24 mouse cellular contexts compared by ENCODE assay signal in the genomic region with DNA sequence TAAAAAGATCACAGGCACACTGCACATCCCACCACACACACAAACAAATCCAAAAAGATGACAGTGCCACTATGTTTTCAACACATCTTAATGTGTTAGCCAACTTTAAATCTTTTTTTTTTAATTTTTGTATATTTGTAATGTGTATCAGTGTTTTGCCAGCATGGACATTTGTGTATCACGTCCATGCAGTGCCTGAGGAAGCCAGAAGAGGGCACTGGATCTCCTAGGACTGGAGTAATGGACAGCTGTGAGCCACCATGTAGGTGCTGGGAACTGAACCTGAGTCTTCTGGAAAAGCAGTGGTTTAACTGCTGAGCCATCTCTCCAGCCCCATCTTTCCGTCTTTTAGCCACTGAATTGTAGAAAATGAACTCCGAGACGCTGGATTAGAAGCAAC. TPM values are rescaled to one million over a fixed set of nuclear protein-coding genes. Genes with fewer than 3 reads are reported as not detected.
DNase-seq lines count a peak whose midpoint lies in the region; ATAC-seq and TF ChIP-seq lines count a peak whose summit lies in the region.
"Had no signal": no experiment of that assay in that cellular context is flagged by ENCODE, and none has a peak within 500 bp of the region (broad histone marks: within the 10 kb centered on the region; RNA-seq: fewer than 3 reads in every experiment).

No protein-coding gene starts in this region.

- H3K9ac ChIP-seq in heart, adult 2 months (ENCODE audit: low read depth, low read length): no peak overlapping the region
- no peak overlapping the region for H3K9ac ChIP-seq in liver, postnatal 0 days (replicated peaks)
- no peak overlapping the region for H3K9ac ChIP-seq in liver, embryonic 12.5 days
- H3K9ac ChIP-seq in ES-E14 (ENCODE audit: insufficient read depth, low read depth, low read length, poor library complexity, severe bottlenecking): no peak overlapping the region
- H3K9ac ChIP-seq: hindbrain, embryonic 15.5 days; intestine, embryonic 15.5 days; liver, embryonic 13.5 days; lung, embryonic 15.5 days; neural tube, embryonic 15.5 days; stomach, embryonic 15.5 days had no signal

- DNase-seq in heart, adult 2 months: no peak
- no peak for DNase-seq in heart, postnatal 10 days
- no peak for DNase-seq in liver, postnatal 0 days
- peak; percentile 12 for DNase-seq in ES-E14 (ENCODE audit: low read depth, low spot score)
- DNase-seq in adrenal gland, postnatal 10 days: no peak
- no peak for DNase-seq in embryo, embryonic 10 days (ENCODE audit: low spot score)
- DNase-seq: adrenal gland, adult 8-10 months; cerebellum, adult 9-11 months; gastrocnemius, postnatal 36 days; kidney, adult 9 months; liver, embryonic 13.5 days had no signal

- TF ChIP-seq POLR2A in heart, adult 2 months (IDR thresholded peaks at IDR 0.05; ENCODE audit: insufficient read depth, low read depth, low read length): no peak
- TF ChIP-seq POLR2A in bone marrow, adult 2 months (IDR thresholded peaks at IDR 0.05; ENCODE audit: borderline replicate concordance, control insufficient read depth, low read depth, low read length): no peak

- TF ChIP-seq CTCF in heart, adult 2 months (IDR thresholded peaks at IDR 0.05): peak; percentile 32
- TF ChIP-seq CTCF in liver, postnatal 0 days (IDR thresholded peaks at IDR 0.05; ENCODE audit: low read depth): peak; percentile 42
- TF ChIP-seq CTCF in bone marrow, adult 2 months (IDR thresholded peaks at IDR 0.05; ENCODE audit: control insufficient read depth, insufficient read depth, low read length): 0 out of 2 replicates have a peak, but pooled peaks have one; percentile 13

- WGBS in heart, adult 2 months: 99% methylated on average over 4 of the region's 4 CpGs
- 95% methylated on average over 4 of the region's 4 CpGs for WGBS in liver, postnatal 0 days (ENCODE audit: insufficient replicate concordance)
- WGBS in liver, embryonic 12.5 days (ENCODE audit: insufficient replicate concordance): 91% methylated on average over 4 of the region's 4 CpGs
- WGBS in bone marrow, adult 2 months: 90% methylated on average over 4 of the region's 4 CpGs

- no peak for ATAC-seq in liver, postnatal 0 days
- no peak for ATAC-seq in liver, embryonic 12.5 days
- ATAC-seq: activated CD4-positive, CD25-positive, alpha-beta regulatory T cell, adult 4 months; forebrain, embryonic 16.5 days; intestine, embryonic 15.5 days; midbrain, embryonic 16.5 days had no signal

- no peak for TF ChIP-seq EP300 in heart, adult 2 months (IDR thresholded peaks at IDR 0.05; ENCODE audit: insufficient read depth, low read depth, low read length)
- TF ChIP-seq EP300 in liver, postnatal 0 days (IDR thresholded peaks at IDR 0.05; ENCODE audit: low read depth): no peak

- H3K4me1 ChIP-seq in heart, adult 2 months (ENCODE audit: control insufficient read depth, insufficient read depth, low read length): peaks cover 8% of the 10 kb centered on the region
- H3K4me1 ChIP-seq in liver, postnatal 0 days (ENCODE audit: insufficient read depth): peaks cover 17% of the 10 kb centered on the region
- peaks cover 50% of the 10 kb centered on the region for H3K4me1 ChIP-seq in liver, embryonic 12.5 days
- H3K4me1 ChIP-seq in ES-E14 (ENCODE audit: control insufficient read depth in 2 of 2, insufficient read depth in 2 of 2, low read length in 2 of 2, poor library complexity in 1 of 2): no peaks in the 10 kb centered on the region
- H3K4me1 ChIP-seq in bone marrow, adult 2 months (ENCODE audit: control insufficient read depth, insufficient read depth, low read length): no peaks in the 10 kb centered on the region
- H3K4me1 ChIP-seq: hindbrain, embryonic 15.5 days; intestine, embryonic 15.5 days; limb, embryonic 10.5 days; lung, embryonic 15.5 days; neural tube, embryonic 15.5 days had no signal

- no peaks in the 10 kb centered on the region for H3K27me3 ChIP-seq in heart, adult 2 months (ENCODE audit: control insufficient read depth, insufficient read depth, low read length)
- no peaks in the 10 kb centered on the region for H3K27me3 ChIP-seq in liver, postnatal 0 days (ENCODE audit: insufficient read depth, low read length)
- no peaks in the 10 kb centered on the region for H3K27me3 ChIP-seq in liver, embryonic 12.5 days (replicated peaks)
- H3K27me3 ChIP-seq: hindbrain, embryonic 15.5 days; intestine, embryonic 15.5 days; liver, embryonic 13.5 days; lung, embryonic 15.5 days; neural tube, embryonic 15.5 days; stomach, embryonic 15.5 days had no signal

- no peaks in the 10 kb centered on the region for H3K9me3 ChIP-seq in liver, postnatal 0 days (ENCODE audit: low read length)
- H3K9me3 ChIP-seq in liver, embryonic 12.5 days (replicated peaks): no peaks in the 10 kb centered on the region
- H3K9me3 ChIP-seq in ES-E14 (ENCODE audit: control insufficient read depth, insufficient read depth, low read depth, low read length): no peaks in the 10 kb centered on the region
- H3K9me3 ChIP-seq: hindbrain, embryonic 15.5 days; intestine, embryonic 15.5 days; limb, embryonic 10.5 days; lung, embryonic 15.5 days; neural tube, embryonic 15.5 days; stomach, embryonic 15.5 days had no signal

- no peak overlapping the region for H3K27ac ChIP-seq in heart, adult 2 months
- no peak overlapping the region for H3K27ac ChIP-seq in liver, postnatal 0 days (ENCODE audit: low read depth)
- no peak overlapping the region for H3K27ac ChIP-seq in liver, embryonic 12.5 days
- H3K27ac ChIP-seq in ES-E14 (ENCODE audit: insufficient read depth, low read depth, low read length, poor library complexity, severe bottlenecking): no peak overlapping the region
- H3K27ac ChIP-seq in bone marrow, adult 2 months (ENCODE audit: control insufficient read depth, insufficient read depth, low read depth, low read length, poor library complexity): no peak overlapping the region
- H3K27ac ChIP-seq: forebrain, embryonic 10.5 days; hindbrain, embryonic 15.5 days; intestine, embryonic 15.5 days; limb, embryonic 10.5 days; liver, embryonic 13.5 days; lung, embryonic 15.5 days; macrophage; neural tube, embryonic 15.5 days; stomach, embryonic 15.5 days had no signal

- no peaks in the 10 kb centered on the region for H3K79me2 ChIP-seq in heart, adult 2 months (replicated peaks; ENCODE audit: control insufficient read depth, insufficient read depth, low read length)

- intact Hi-C loops in heart, adult 2 months (cut with DNase I): no loop called here
- intact Hi-C loops in heart, postnatal 10 days (cut with DNase I): no loop called here

- no peak overlapping the region for H3K4me2 ChIP-seq in liver, postnatal 0 days (ENCODE audit: low read depth, low read length)
- no peak overlapping the region for H3K4me2 ChIP-seq in liver, embryonic 12.5 days
- H3K4me2 ChIP-seq: hindbrain, embryonic 15.5 days; intestine, embryonic 15.5 days; liver, embryonic 13.5 days; lung, embryonic 15.5 days; neural tube, embryonic 15.5 days; stomach, embryonic 15.5 days had no signal

- no peak overlapping the region for H3K4me3 ChIP-seq in heart, adult 2 months
- H3K4me3 ChIP-seq in liver, postnatal 0 days (ENCODE audit: low read depth, low read length): no peak overlapping the region
- no peak overlapping the region for H3K4me3 ChIP-seq in liver, embryonic 12.5 days
- H3K4me3 ChIP-seq in ES-E14 (ENCODE audit: insufficient read depth in 1 of 2, low read depth in 1 of 2, low read length in 2 of 2, poor library complexity in 1 of 2, severe bottlenecking in 1 of 2): no peak overlapping the region
- H3K4me3 ChIP-seq in bone marrow, adult 2 months (replicated peaks; ENCODE audit: control insufficient read depth, low read depth, low read length): no peak overlapping the region
- H3K4me3 ChIP-seq: forebrain, embryonic 10.5 days; hindbrain, embryonic 15.5 days; intestine, embryonic 15.5 days; limb, embryonic 10.5 days; liver, embryonic 13.5 days; lung, embryonic 15.5 days; neural tube, embryonic 15.5 days; stomach, embryonic 15.5 days had no signal

- in situ Hi-C loops in ES-E14 (cut with MboI; ENCODE audit: low sequenced_read_pairs in 2 of 2, unreplicated experiment in 2 of 2): no loop called here

- H3K36me3 ChIP-seq in heart, adult 2 months (ENCODE audit: control insufficient read depth, insufficient read depth, low read length): no peaks in the 10 kb centered on the region
- peaks cover 16% of the 10 kb centered on the region for H3K36me3 ChIP-seq in liver, postnatal 0 days (replicated peaks; ENCODE audit: insufficient read depth, low read length)
- peaks cover 31% of the 10 kb centered on the region for H3K36me3 ChIP-seq in liver, embryonic 12.5 days
- H3K36me3 ChIP-seq in ES-E14 (ENCODE audit: control insufficient read depth, insufficient read depth, low read length, poor library complexity, severe bottlenecking): peaks cover 6% of the 10 kb centered on the region; the same call in 1 of the 2 replicates

TF ChIP-seq in ES-E14, 5 proteins besides CTCF, POLR2A, EP300 and RAD21:
- TF ChIP-seq ZC3H11A (IDR thresholded peaks at IDR 0.05; ENCODE audit: borderline replicate concordance, low read depth, low read length) (no peak), HCFC1 (IDR thresholded peaks at IDR 0.05; ENCODE audit: borderline replicate concordance, insufficient read depth, low read length) (no peak), MAFK (IDR thresholded peaks at IDR 0.05; ENCODE audit: insufficient read depth, low read depth, low read length) (no peak), CHD2 (IDR thresholded peaks at IDR 0.05; ENCODE audit: low read depth, low read length) (no peak), ZNF384 (IDR thresholded peaks at IDR 0.05; ENCODE audit: low read depth, low read length) (no peak)

RNA-seq across cellular contexts. Expression of gene Bloc1s5, which starts 22.7 kb away (rescaled TPM):
- 10 to 100 TPM; 10.5 to 12.0 TPM for total RNA-seq in heart, adult 2 months (2021)
- polyA plus RNA-seq in heart, adult 2 months (2012; rRNA removed): 5.2 and 7.9 TPM in 2 replicates
- 10 to 100 TPM; 10.4 to 13.0 TPM for total RNA-seq in heart, postnatal 10 days (2021)
- 13.9 and 16.0 TPM in 2 replicates for polyA plus RNA-seq in liver, postnatal 0 days (2015; fragmentation: Nextera tagmentation; extraction: Ambion mirVana)
- polyA plus RNA-seq in liver, embryonic 12.5 days (2016; fragmentation: Nextera tagmentation; extraction: Ambion mirVana): 16.0 and 16.4 TPM in 2 replicates
- total RNA-seq in ES-E14 (2012; rRNA removed): 2.5 and 3.4 TPM in 2 replicates
- 4.8 and 5.0 TPM in 2 replicates for polyA plus RNA-seq in bone marrow, adult 2 months (2011; ENCODE audit: insufficient read depth, insufficient read length, low replicate concordance, missing spikeins)
- total RNA-seq in adrenal gland, postnatal 10 days (2021): 10 to 100 TPM; 20.0 to 25.0 TPM

RNA-seq across cellular contexts. Expression of gene Eef1e1, which starts 46.7 kb away (rescaled TPM):
- total RNA-seq in heart, adult 2 months (2021): 10 to 100 TPM; 11.0 to 11.6 TPM
- polyA plus RNA-seq in heart, adult 2 months (2012; rRNA removed): 3.9 and 7.3 TPM in 2 replicates
- total RNA-seq in heart, postnatal 10 days (2021): 10 to 100 TPM; 12.9 to 15.9 TPM
- 23.9 and 25.5 TPM in 2 replicates for polyA plus RNA-seq in liver, postnatal 0 days (2015; fragmentation: Nextera tagmentation; extraction: Ambion mirVana)
- polyA plus RNA-seq in liver, embryonic 12.5 days (2016; fragmentation: Nextera tagmentation; extraction: Ambion mirVana): 62.0 and 62.2 TPM in 2 replicates
- 94.6 and 111 TPM in 2 replicates for total RNA-seq in ES-E14 (2012; rRNA removed)
- polyA plus RNA-seq in bone marrow, adult 2 months (2011; ENCODE audit: insufficient read depth, insufficient read length, low replicate concordance, missing spikeins): 25.1 and 27.2 TPM in 2 replicates
- total RNA-seq in adrenal gland, postnatal 10 days (2021): 10 to 100 TPM; 24.9 to 33.8 TPM
